Mouse (Mus musculus) embryonic facial prominence, embryonic 14.5 days (tissue): ENCODE data around the gene B4galnt1. TPM values are rescaled to one million over a fixed set of nuclear protein-coding genes. Genes with fewer than 3 reads are reported as not detected.
"Not testable (repeated sequence)": the region's sequence is repeated elsewhere in the genome, so short reads cannot be mapped to it uniquely, and the experiment has no call there.

Source experiments
- ATAC-seq: fragments of 200-750 bp; cut with Nextera tagmentation; 2 replicates; pipeline ENCODE4 v1.8.0; 2017; ENCODE audit warnings: low read depth, moderate number of reproducible peaks, moderate TSS enrichment
- DNase-seq: peaks from one replicate; pipeline ENCODE4 v3.0.0-alpha.2; 2015; ENCODE audit warnings: low spot score
- H3K27ac ChIP-seq: fragments of 300-500 bp; sonication (generic); replicated peaks from 2 replicates; pipeline ENCODE4 v1.5.1; 2014; ENCODE audit warnings: low read depth, mild to moderate bottlenecking, low read length, moderate library complexity
- H3K27me3 ChIP-seq: fragments of 300-500 bp; sonication (generic); replicated peaks from 2 replicates; pipeline ENCODE4 v1.6.1; 2014; ENCODE audit warnings: low read length; ENCODE audit not compliant: control insufficient read depth, insufficient read depth
- H3K36me3 ChIP-seq: fragments of 300-500 bp; sonication (generic); 2 replicates; pipeline ENCODE4 v1.6.1; 2014; ENCODE audit warnings: low read length, mixed read lengths; ENCODE audit not compliant: control insufficient read depth, insufficient read depth
- H3K4me1 ChIP-seq: fragments of 300-500 bp; sonication (generic); 2 replicates; pipeline ENCODE4 v1.6.1; 2014; ENCODE audit warnings: antibody characterized with exemption, low read length; ENCODE audit not compliant: control insufficient read depth, insufficient read depth
- H3K4me2 ChIP-seq: fragments of 300-500 bp; sonication (generic); 2 replicates; pipeline ENCODE4 v1.6.1; 2014; ENCODE audit warnings: low read depth, mild to moderate bottlenecking, low read length, moderate library complexity, mixed read lengths
- H3K4me3 ChIP-seq: fragments of 300-500 bp; sonication (generic); 2 replicates; pipeline ENCODE4 v1.5.1; 2014; ENCODE audit warnings: low read depth, mild to moderate bottlenecking, low read length
- H3K9ac ChIP-seq: fragments of 300-500 bp; sonication (generic); 2 replicates; pipeline ENCODE4 v1.6.1; 2014; ENCODE audit warnings: low read depth, mild to moderate bottlenecking, low read length, moderate library complexity, mixed read lengths
- H3K9me3 ChIP-seq: fragments of 300-500 bp; sonication (generic); 2 replicates; pipeline ENCODE4 v1.6.1; 2016; ENCODE audit warnings: low read length; ENCODE audit not compliant: control insufficient read depth
- WGBS: fragments of 180-500 bp; shearing (Covaris S2); extraction: QIAGEN DNeasy Blood & Tissue Kit; methylation state at CpG from one replicate; pipeline ENCODE4 v1.1.7; 2014; 5-methylcytosine and 5-hydroxymethylcytosine counted together
- polyA plus RNA-seq: library from polyadenylated mRNA; unstranded; fragments of >200 nt; fragmentation: Nextera tagmentation; extraction: Ambion mirVana; gene quantifications from 2 replicates; pipeline ENCODE4 v1.2.1, GENCODE M21; 2014

Gene B4galnt1
- polyA plus RNA-seq, 1 experiment from 2014 or later, result 9.8 TPM

- Histone ChIP-seq H3K36me3 (peaks cover 42% of the 10 kb centered on the region), H3K4me2 (peak overlapping the region; percentile 97), H3K27me3 (no peaks in the 10 kb centered on the region), H3K9ac (peak overlapping the region; percentile 88), H3K9me3 (no peaks in the 10 kb centered on the region), H3K27ac (peak overlapping the region; percentile 96), H3K4me1 (peaks cover 26% of the 10 kb centered on the region), H3K4me3 (peak overlapping the region; percentile 74)
- no peak for DNase-seq
- WGBS, result 35% methylated on average over 12 of the region's 14 CpGs
- ATAC-seq, result no peak
Observed at GRCm38 (mm10) chr10:127190398-127191190, 25.6 kb downstream of the B4galnt1 start.

DNA sequence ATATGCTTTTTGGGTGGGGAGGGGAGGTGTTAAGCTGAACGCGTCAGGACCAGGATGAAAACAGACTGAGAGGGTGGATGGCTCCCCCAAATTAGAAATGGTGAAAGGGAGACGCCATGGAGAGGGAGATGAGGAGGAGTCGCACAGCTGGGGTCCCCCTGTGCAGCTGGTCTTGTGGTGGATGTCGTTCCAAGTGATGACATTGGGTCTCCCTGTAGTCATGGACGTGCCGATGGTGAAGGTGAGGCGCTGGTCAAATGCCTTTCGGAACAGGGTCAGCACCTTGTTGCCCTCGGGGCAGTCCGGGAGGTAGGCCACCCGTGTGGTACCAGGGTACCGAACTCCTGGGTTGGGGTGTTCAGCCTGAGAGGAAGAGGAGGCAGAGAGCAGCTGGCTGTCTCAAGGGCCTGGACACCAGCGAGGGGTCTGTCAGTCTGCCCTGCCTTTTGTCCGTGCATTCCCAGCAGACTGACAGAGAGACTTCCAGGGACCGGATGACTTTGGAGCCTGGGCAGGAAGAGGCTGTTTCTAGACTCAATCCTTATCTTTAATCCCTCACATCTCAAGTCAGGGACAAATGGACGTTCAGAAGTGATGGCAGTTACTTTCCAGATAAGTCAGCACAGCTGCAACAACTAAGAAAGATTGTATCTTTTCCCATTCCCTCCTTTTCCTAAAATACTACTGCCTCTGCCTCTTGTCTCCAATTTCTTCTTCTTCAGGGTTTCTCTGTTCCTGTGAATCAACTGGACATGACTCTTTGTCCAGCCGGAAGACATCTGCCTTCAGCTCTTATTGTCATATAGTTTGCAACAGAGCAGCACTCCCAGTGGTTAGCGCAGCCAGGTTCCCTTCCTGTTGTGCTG lies 26.4 kb downstream of the B4galnt1 start:
- Histone ChIP-seq H3K4me3 (peak overlapping the region; percentile 74; the same call in 1 of the 2 replicates), H3K4me2 (peak overlapping the region; percentile 97), H3K36me3 (peaks cover 35% of the 10 kb centered on the region), H3K27ac (peak overlapping the region; percentile 96), H3K27me3 (no peaks in the 10 kb centered on the region), H3K9me3 (no peaks in the 10 kb centered on the region), H3K4me1 (peaks cover 27% of the 10 kb centered on the region), H3K9ac (0 out of 2 replicates have a peak overlapping the region, but pooled peaks have one; percentile 88)
- 74% methylated on average over 19 of the region's 19 CpGs for WGBS
- ATAC-seq, result no peak
- no peak for DNase-seq

DNA sequence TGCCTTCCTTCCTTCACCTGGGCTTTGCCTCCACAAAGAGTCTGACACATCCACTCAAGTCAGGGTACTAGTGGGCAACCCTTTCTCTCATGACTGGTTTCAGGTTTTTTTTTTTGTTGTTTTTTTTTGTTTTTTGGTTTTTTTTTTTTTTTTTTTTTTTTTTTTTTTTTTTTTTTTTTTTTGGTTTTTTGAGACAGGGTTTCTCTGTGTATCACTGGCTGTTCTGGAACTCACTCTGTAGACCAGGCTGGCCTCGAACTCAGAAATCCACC lies 27.0 kb downstream of the B4galnt1 start:
- H3K27me3 ChIP-seq, H3K4me2 ChIP-seq, H3K9ac ChIP-seq, DNase-seq, H3K9me3 ChIP-seq, H3K27ac ChIP-seq, H3K4me3 ChIP-seq, ATAC-seq: not testable (repeated sequence)
- WGBS, result 90% methylated on average over 1 of the region's 1 CpGs
- Histone ChIP-seq H3K4me1 (peaks cover 32% of the 10 kb centered on the region), H3K36me3 (peaks cover 30% of the 10 kb centered on the region)

- Histone ChIP-seq H3K36me3 (peaks cover 31% of the 10 kb centered on the region), H3K27ac (no peak overlapping the region), H3K4me3 (no peak overlapping the region), H3K4me1 (peaks cover 29% of the 10 kb centered on the region), H3K9ac (no peak overlapping the region), H3K9me3 (no peaks in the 10 kb centered on the region), H3K27me3 (no peaks in the 10 kb centered on the region), H3K4me2 (0 out of 2 replicates have a peak overlapping the region, but pooled peaks have one; percentile 18)
- WGBS, result 73% methylated on average over 9 of the region's 9 CpGs
- ATAC-seq (no peak), DNase-seq (no peak)
Observed at GRCm38 (mm10) chr10:127193011-127193410, 28.0 kb downstream of the B4galnt1 start.

GRCm38 (mm10) chr10:127194428-127195327 lies 29.7 kb downstream of the B4galnt1 start:
- Histone ChIP-seq H3K9me3 (no peaks in the 10 kb centered on the region), H3K4me3 (peak overlapping the region; percentile 76), H3K4me1 (peaks cover 29% of the 10 kb centered on the region), H3K27me3 (no peaks in the 10 kb centered on the region), H3K27ac (peak overlapping the region; percentile 96), H3K4me2 (peak overlapping the region; percentile 72), H3K9ac (peak overlapping the region; percentile 97), H3K36me3 (peaks cover 46% of the 10 kb centered on the region)
- 8% methylated on average over 22 of the region's 22 CpGs for WGBS
- ATAC-seq (no peak), DNase-seq (peak; percentile 56)

GRCm38 (mm10) chr10:127195328-127196129 lies 30.5 kb downstream of the B4galnt1 start, which contains the start of gene Dtx3:
Gene Dtx3 (minus strand): TSS chr10:127195728.
- peak; percentile 68 for DNase-seq

GRCm38 (mm10) chr10:127196392-127196791 lies 31.4 kb downstream of the B4galnt1 start:
- H3K36me3 ChIP-seq, result peaks cover 40% of the 10 kb centered on the region
- H3K9me3 ChIP-seq, result no peaks in the 10 kb centered on the region
- H3K4me1 ChIP-seq, result peaks cover 19% of the 10 kb centered on the region
- H3K9ac ChIP-seq, result peak overlapping the region; percentile 97
- peak overlapping the region; percentile 76 for H3K4me3 ChIP-seq
- H3K27ac ChIP-seq, result peak overlapping the region; percentile 96
- peak; percentile 93 for DNase-seq
- peak overlapping the region; percentile 72 for H3K4me2 ChIP-seq
- H3K27me3 ChIP-seq, result no peaks in the 10 kb centered on the region
- peak; percentile 85 for ATAC-seq
- WGBS, result 2% methylated on average over 5 of the region's 5 CpGs

More at GRCm38 (mm10) chr10:127195328-127196129, 30.5 kb downstream of the B4galnt1 start, which contains the start of gene Dtx3:
- ATAC-seq, result peak; percentile 59
- H3K4me3 ChIP-seq, result peak within 1 kb of the TSS; percentile 76
- peak within 1 kb of the TSS; percentile 96 for H3K27ac ChIP-seq
- WGBS, result under 1% methylated on average over 24 of the region's 47 CpGs
- peaks cover 27% of the 10 kb centered on the region for H3K4me1 ChIP-seq
- H3K27me3 ChIP-seq, result no peaks in the 10 kb centered on the region
- H3K36me3 ChIP-seq, result peaks cover 46% of the 10 kb centered on the region
- H3K9me3 ChIP-seq, result no peaks in the 10 kb centered on the region
- peak within 1 kb of the TSS; percentile 72 for H3K4me2 ChIP-seq
- H3K9ac ChIP-seq, result peak within 1 kb of the TSS; percentile 97
